Mouse (Mus musculus): ENCODE results near the gene Sec14l2. TPM values are rescaled to one million over a fixed set of nuclear protein-coding genes. Genes with fewer than 3 reads are reported as not detected.
"Not testable (repeated sequence)": the region's sequence is repeated elsewhere in the genome, so short reads cannot be mapped to it uniquely, and the experiment has no call there.

Sec14l2 gene
- total RNA-seq, 4 experiments from 2014 or later = 0.11 to 0.46 (median 0.24) TPM; not detected in 1

DNA sequence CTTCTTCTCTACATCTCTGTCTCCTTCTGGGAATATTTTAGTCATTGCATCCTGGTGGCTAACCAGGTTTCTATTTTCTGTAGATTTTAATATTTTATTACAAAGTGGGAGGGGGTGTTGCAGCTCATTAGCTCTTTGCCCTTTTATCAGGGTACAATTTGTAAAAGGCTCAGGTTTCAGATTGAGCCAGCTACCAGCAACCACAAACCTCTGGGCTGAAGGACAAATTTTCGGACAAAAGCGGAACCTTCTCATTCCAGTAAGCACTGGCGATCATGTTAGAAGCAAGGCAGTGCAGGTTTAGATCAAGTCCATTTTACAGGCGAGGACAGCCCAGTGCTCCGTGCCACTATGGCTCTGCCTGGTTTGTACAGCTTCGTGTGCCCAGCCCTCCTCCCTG lies 11.2 kb upstream of the Sec14l2 start:
- no peak for DNase-seq (ENCODE audit: low spot score in 2 of 2)

- DNase-seq (ENCODE audit: low spot score in 2 of 2) = no peak
Observed at GRCm38 (mm10) chr11:4133450-4133849, 10.2 kb upstream of the Sec14l2 start.

DNA sequence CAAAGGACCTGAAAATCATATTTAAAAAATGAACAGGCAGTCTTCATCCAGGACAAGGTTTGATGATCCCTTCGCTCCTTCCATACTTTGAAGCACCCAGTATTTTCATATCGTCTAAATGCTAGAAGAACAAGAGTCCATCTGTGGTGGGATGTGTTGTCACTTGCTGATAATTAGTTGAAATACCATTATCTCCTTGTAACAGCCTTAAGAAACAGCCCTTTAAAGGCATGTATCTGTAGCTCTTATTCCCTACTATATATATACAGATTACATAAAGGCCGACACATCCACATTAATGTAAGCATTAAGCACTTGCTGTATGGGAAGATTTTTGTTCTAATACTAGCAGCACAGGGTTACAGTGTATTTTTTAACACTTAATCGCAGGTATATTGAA lies 5.2 kb upstream of the Sec14l2 start:
- not testable (repeated sequence) for DNase-seq (ENCODE audit: low spot score in 2 of 2)

DNA sequence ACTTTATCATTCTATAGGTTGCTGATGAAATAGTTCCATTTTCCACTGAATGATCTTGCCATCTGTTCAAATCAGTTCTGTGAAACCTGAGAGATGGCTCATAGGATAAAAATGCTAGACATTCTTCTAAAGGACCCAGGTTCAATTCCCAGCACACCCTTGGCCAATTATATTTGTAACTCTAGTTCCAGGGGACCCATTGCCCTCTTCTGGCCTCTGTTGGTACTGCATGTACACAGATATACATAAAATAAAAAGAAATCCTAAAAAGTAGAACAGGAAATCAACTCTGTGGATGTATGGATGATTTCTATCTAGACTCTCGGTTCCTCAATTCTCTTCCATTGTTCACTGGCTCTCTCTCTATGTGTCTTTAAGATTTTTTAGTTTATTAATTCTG lies 3.8 kb upstream of the Sec14l2 start:
- DNase-seq (ENCODE audit: low spot score in 2 of 2) = no peak

DNA sequence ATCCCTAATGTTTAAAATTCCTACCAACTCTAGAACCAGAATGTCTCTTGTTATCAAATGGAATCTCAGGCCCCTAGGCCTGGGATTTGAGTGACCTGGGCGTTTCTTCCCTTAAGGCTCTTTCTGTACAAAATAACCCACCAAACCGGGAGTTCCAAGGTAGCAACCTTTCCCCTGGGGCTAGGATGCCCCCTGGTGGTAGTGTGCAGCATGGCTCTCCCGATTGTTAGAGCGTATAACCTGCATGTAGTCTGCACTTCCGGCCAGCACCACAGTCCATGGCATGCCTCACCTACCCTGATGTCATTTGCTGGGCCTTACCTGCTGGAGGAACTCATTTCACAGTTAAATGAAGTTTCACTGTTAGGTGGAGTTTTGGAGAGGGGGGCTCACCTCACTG lies 707 bp upstream of the Sec14l2 start:
- no peak for DNase-seq (ENCODE audit: low spot score in 2 of 2)

- no peak for DNase-seq (ENCODE audit: low spot score in 2 of 2)
Observed at GRCm38 (mm10) chr11:4122226-4122625, 989 bp downstream of the Sec14l2 start.

- no peak for DNase-seq (ENCODE audit: low spot score in 2 of 2)
Observed at GRCm38 (mm10) chr11:4121691-4122090, 1.5 kb downstream of the Sec14l2 start.

DNA sequence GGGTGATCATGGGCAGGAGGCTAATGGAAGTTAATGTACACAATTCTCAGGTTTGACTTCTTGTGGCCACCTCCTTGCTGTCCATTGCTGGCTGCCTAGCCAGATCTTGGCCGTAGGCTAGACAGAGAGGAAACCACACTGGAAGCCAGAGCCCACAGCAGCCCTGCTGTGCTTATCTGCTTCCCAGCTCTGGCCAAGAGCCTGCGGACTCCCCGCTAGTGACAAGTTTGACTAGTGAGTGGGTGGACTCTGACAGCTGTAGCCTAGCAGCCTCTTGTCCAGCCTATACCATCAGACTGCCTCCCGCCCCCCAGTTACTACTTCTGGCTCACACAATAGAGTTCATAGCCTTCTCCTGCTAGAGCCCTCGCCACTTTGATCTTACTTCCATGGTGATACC lies 3.6 kb downstream of the Sec14l2 start:
- no peak for DNase-seq (ENCODE audit: low spot score in 2 of 2)

- DNase-seq (ENCODE audit: low spot score in 2 of 2) = peak in 1 of 2 experiments; percentile 38
Observed at GRCm38 (mm10) chr11:4118081-4118921, 4.9 kb downstream of the Sec14l2 start.

- no peak for DNase-seq (ENCODE audit: low spot score in 2 of 2)
Observed at GRCm38 (mm10) chr11:4117372-4118071, 5.7 kb downstream of the Sec14l2 start.

DNA sequence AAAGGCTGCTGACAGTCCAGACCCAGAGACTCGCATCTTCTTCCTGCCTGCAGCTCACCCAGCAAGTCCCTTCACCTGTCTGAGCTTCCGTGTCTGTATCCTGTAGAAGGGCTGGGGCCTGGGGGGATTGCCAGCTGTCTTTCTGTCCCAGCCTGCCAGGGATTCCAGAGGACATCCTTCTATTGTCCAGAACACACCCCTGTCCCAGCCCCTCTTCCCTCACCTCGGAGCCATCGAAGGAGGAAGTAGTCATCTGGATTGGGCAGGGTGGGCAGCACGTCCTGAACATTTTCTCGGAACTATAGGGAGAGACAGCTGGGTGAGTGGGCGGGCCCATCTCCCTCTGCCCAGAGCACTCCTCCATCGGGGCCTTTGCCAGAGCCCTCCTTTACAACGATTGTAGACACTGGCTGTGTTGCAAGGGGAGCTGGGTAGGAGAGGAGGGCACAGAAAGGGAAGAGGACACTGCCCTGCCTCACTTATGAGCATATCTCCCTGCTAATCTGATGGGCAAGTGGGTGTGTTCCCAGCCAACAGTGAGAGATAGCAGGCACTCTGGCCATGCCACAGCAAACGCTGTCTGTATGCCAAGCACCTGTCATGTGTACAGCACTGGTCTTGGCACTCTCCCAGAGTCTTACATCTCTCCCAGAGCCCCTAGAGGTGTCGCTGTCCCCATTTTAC lies 6.6 kb downstream of the Sec14l2 start:
- no peak for DNase-seq (ENCODE audit: low spot score in 2 of 2)

GRCm38 (mm10) chr11:4115407-4115806 lies 7.8 kb downstream of the Sec14l2 start:
- no peak for DNase-seq (ENCODE audit: low spot score in 2 of 2)

GRCm38 (mm10) chr11:4114541-4114940 lies 8.7 kb downstream of the Sec14l2 start:
- DNase-seq (ENCODE audit: low spot score in 2 of 2) = not testable (repeated sequence)

DNA sequence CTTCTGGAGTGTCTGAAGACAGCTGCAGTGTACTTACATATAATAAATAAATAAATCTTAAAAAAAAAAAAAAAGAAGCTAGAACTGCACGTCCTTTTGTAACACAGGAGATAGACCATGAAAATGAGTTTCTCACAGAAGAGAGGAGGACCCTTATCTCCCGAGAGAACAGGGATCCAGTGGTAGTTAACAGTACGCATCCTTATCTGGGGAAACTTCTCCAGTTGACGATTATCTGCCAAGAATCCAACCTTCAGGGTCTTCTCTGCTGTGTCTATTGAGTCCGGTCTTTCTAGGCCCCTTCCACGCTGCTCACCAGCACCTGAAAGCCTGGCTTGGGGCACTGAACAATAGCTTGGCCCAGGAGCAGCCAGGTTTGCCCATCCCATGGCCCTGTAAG lies 9.2 kb downstream of the Sec14l2 start:
- no peak for DNase-seq (ENCODE audit: low spot score in 2 of 2)

DNA sequence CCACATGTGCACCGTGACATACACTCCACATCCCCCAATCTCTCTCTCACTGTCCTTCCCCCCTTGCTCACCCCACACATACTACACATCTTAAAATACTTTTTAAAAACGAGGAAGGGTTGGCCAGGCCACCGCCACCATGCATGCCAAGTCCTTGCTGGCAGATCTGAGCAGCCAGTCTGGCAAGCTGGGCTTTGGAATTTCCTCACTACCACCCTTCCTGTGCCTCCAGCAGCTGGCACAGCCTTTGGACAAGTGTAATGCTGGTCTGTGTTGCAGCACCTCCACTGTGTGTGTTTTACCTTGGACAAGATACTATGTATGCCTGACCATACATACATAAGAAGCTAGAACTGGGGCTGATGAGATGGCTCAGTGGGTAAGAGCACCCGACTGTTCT lies 9.7 kb downstream of the Sec14l2 start:
- no peak for DNase-seq (ENCODE audit: low spot score in 2 of 2)

GRCm38 (mm10) chr11:4112861-4113260 lies 10.4 kb downstream of the Sec14l2 start:
- no peak for DNase-seq (ENCODE audit: low spot score in 2 of 2)

DNA sequence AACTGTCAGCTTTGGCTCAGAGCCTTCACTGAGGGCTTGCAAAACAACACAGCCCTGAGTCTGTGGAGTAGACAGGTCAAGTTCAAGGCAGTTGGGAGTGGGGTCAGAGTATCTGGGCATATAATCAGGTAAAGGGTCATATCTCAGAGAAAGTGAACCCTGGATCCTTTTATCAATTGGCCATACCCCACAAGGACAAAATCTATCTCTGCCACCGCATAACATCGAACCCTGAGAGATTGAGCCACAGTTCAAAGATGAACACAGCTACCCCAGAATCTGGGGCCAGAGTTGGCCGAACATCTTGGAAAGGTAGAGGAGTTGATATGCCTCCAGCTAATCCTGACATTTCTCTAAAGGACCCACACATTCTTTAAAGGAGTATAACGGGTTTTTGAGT lies 11.2 kb downstream of the Sec14l2 start:
- DNase-seq (ENCODE audit: low spot score in 2 of 2) = no peak

DNA sequence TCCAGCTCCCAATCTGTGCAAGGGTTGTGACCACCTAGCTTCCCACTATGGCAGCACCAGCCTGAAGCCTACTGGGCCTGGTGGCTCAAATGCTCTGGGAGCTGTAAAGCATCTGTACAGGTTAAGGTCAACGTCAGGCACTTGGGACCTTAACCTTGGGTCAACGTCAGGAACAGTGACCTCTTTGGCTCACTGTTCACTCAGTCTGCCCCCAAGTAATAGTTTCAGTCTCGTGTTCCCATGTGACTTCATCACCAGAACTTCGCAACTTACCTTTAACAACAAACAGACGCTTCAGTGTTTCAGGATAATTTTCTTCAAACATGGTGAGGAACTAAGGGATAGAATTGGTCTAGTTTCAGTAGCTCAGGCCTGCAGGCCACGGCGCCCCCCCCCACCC lies 14.5 kb downstream of the Sec14l2 start:
- DNase-seq (ENCODE audit: low spot score in 2 of 2) = no peak

DNA sequence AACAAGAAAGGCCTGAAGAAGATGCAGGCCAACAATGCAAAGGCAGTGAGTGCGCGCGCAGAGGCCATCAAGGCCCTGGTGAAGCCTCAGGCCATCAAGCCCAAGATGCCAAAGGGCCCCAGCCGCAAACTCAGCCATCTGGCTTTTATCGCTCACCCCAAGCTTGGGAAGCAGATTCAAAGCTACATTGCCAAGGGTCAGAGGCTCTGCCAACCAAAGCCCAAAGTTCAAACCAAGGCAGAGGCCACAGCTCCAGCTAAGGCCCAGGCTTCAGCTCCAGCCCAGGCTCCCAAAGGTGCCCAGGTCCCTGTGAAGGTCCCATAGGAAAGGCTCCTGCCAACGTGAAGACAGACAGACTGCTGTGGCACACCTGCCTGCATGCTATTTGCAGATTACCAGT lies 15.3 kb downstream of the Sec14l2 start:
- DNase-seq (ENCODE audit: low spot score in 2 of 2) = not testable (repeated sequence)

GRCm38 (mm10) chr11:4105444-4105843 lies 17.8 kb downstream of the Sec14l2 start:
- no peak for DNase-seq (ENCODE audit: low spot score in 2 of 2)

DNA sequence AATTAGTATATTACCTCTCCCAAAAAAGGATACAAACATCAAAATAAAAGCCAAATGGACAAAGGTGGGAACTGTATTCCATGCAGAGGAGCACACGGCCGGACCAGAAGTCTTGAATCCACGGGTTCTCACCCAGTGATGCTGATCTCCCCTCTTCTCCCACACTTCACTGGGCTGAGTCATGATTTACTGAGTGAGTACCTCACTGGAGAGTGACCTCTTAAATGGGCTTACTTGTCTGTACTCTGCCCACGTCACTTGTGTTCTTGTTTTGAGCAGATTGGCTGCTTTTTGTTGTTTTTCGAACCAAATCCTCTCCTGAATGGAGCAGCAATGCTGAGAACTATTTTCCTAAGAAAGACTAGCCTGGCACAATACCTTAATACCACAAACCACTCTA lies 18.2 kb downstream of the Sec14l2 start:
- DNase-seq (ENCODE audit: low spot score in 2 of 2) = no peak

DNA sequence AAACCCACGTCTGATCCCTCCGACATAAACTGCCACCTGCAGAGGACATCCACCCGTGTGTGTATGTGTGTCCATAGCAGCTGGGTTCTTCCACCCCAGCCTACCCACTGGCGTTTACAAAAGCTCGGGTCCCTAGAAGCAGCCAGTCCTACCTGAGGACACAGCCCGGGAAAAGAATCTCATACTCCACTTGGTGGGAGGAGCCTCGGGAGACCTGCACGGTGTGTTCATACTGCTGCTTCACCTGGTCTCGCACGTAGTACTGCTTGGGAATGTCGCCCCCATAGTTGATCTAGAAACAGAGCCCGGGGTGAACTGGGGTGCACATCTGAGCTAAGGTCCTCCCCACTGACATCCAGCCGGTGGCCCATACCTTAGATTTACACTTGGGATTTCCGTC lies 19.7 kb downstream of the Sec14l2 start:
- DNase-seq (ENCODE audit: low spot score in 2 of 2) = no peak

Data from gastrocnemius, adult 8-10 months (tissue).